Mouse (Mus musculus) heart, embryonic 12.5 days (tissue): ENCODE data around the gene Ppp1r9a. TPM values are rescaled to one million over a fixed set of nuclear protein-coding genes. Genes with fewer than 3 reads are reported as not detected.

Source experiments
- ATAC-seq: fragments of 200-750 bp; cut with Nextera tagmentation; 2 replicates; pipeline ENCODE4 v1.8.0; 2017; ENCODE audit warnings: moderate TSS enrichment, moderate library complexity; ENCODE audit not compliant: insufficient number of reproducible peaks, low FRiP score
- H3K27ac ChIP-seq: fragments of 300-500 bp; sonication (generic); 2 replicates; pipeline ENCODE4 v1.5.1; 2016; ENCODE audit warnings: mild to moderate bottlenecking, moderate library complexity; ENCODE audit not compliant: poor library complexity, severe bottlenecking
- H3K27me3 ChIP-seq: fragments of 300-500 bp; sonication (generic); replicated peaks from 2 replicates; pipeline ENCODE4 v1.6.1; 2016; ENCODE audit warnings: mild to moderate bottlenecking, moderate library complexity
- H3K36me3 ChIP-seq: fragments of 300-500 bp; sonication (generic); 2 replicates; pipeline ENCODE4 v1.6.1; 2016; ENCODE audit warnings: mild to moderate bottlenecking, moderate library complexity
- H3K4me1 ChIP-seq: fragments of 300-500 bp; sonication (generic); replicated peaks from 2 replicates; pipeline ENCODE4 v1.6.1; 2016; ENCODE audit warnings: mild to moderate bottlenecking
- H3K4me2 ChIP-seq: fragments of 300-500 bp; sonication (generic); 2 replicates; pipeline ENCODE4 v1.6.1; 2016; ENCODE audit warnings: mild to moderate bottlenecking, moderate library complexity
- H3K4me3 ChIP-seq: fragments of 300-500 bp; sonication (generic); 2 replicates; pipeline ENCODE4 v1.5.1; 2016; ENCODE audit warnings: mild to moderate bottlenecking
- H3K9ac ChIP-seq: fragments of 300-500 bp; sonication (generic); 2 replicates; pipeline ENCODE4 v1.6.1; 2016; ENCODE audit warnings: mild to moderate bottlenecking, moderate library complexity
- H3K9me3 ChIP-seq: fragments of 300-500 bp; sonication (generic); replicated peaks from 2 replicates; pipeline ENCODE4 v1.6.1; 2016; ENCODE audit warnings: mild to moderate bottlenecking, moderate library complexity
- WGBS: fragments of 180-500 bp; shearing (Covaris S2); methylation state at CpG from one replicate; pipeline ENCODE4 v1.1.7; 2016; 5-methylcytosine and 5-hydroxymethylcytosine counted together
- polyA plus RNA-seq: library from polyadenylated mRNA; unstranded; fragments of >200 nt; fragmentation: Nextera tagmentation; extraction: Ambion mirVana; gene quantifications from 2 replicates; pipeline ENCODE4 v1.2.1, GENCODE M21; 2016

The Ppp1r9a gene
- polyA plus RNA-seq, 1 experiment from 2014 or later, result 17.4 TPM

DNA sequence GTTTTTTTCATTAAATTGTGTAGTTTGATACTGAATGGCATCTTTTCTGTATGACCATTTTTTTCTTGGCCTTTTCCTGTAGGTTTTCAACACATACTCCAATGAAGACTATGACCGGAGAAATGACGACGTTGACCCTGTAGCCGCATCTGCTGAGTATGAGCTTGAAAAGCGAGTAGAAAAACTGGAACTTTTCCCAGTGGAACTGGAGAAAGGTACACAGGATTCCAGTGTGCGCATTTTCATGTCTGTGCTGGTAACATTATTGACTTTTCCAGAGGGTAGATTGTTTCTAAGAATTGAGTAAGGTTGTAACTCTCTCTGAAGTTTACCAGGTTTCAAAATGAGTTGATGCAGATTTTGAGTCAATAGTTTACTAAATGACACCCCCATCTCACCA, 143.1 kb downstream of the Ppp1r9a start:
- Histone ChIP-seq H3K27me3 (no peaks in the 10 kb centered on the region), H3K36me3 (no peaks in the 10 kb centered on the region), H3K4me2 (no peak overlapping the region), H3K9ac (no peak overlapping the region), H3K4me3 (no peak overlapping the region), H3K9me3 (no peaks in the 10 kb centered on the region), H3K27ac (no peak overlapping the region), H3K4me1 (0 out of 2 replicates have a peak, but pooled peaks cover 2% of the 10 kb centered on the region)
- ATAC-seq, result no peak
- 91% methylated on average over 6 of the region's 6 CpGs for WGBS

DNA sequence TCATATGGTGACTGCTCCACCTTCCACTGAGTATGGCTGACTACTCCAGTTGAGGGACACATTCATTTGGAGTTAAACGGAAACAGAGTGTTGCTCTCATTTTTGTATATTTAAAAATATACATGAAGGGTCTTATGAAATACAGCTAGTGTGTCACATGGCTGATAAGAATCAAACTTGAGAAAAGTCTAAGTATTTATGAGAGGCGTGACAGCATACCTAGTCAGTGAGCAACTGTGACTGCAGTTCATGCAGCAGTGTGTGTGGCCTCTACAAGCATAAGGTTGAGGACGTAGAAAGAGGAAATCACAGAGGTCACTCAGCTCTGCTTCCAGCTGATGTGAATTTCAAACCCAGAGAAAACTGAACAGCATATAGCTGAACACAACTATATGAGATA, 145.3 kb downstream of the Ppp1r9a start:
- H3K4me3 ChIP-seq, result no peak overlapping the region
- H3K27ac ChIP-seq, result no peak overlapping the region
- no peak overlapping the region for H3K4me2 ChIP-seq
- 88% methylated on average over 3 of the region's 3 CpGs for WGBS
- no peaks in the 10 kb centered on the region for H3K27me3 ChIP-seq
- no peak overlapping the region for H3K9ac ChIP-seq
- peaks cover 2% of the 10 kb centered on the region; the same call in 1 of the 2 replicates for H3K4me1 ChIP-seq
- H3K9me3 ChIP-seq, result no peaks in the 10 kb centered on the region
- no peaks in the 10 kb centered on the region for H3K36me3 ChIP-seq
- ATAC-seq, result no peak

DNA sequence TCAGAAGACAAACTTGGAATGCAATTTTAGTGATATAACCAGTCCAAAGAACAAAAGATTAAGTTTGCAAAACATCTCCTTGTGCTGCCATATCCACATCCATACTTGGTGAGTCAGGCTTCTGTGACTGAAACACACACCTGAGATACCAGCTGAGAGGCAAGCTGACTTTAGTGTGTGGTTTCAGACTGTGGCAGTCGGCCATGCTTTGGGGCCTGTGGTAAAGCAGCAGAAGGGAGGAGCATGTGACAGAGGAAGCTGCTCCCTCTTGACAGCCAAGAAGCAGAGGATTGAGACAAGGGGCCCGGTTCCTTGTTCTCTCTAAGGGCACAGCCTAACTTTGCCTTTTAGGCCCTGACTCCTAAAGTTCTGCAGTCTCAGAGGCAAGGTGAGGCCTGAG, 149.6 kb downstream of the Ppp1r9a start:
- H3K4me1 ChIP-seq, result peaks cover under 1% of the 10 kb centered on the region; the same call in 1 of the 2 replicates
- WGBS, result 53% methylated on average over 2 of the region's 2 CpGs
- no peaks in the 10 kb centered on the region for H3K36me3 ChIP-seq
- H3K9ac ChIP-seq, result no peak overlapping the region
- no peak overlapping the region for H3K4me2 ChIP-seq
- no peak overlapping the region for H3K4me3 ChIP-seq
- H3K27me3 ChIP-seq, result no peaks in the 10 kb centered on the region
- ATAC-seq, result no peak
- no peak overlapping the region for H3K27ac ChIP-seq
- H3K9me3 ChIP-seq, result no peaks in the 10 kb centered on the region

DNA sequence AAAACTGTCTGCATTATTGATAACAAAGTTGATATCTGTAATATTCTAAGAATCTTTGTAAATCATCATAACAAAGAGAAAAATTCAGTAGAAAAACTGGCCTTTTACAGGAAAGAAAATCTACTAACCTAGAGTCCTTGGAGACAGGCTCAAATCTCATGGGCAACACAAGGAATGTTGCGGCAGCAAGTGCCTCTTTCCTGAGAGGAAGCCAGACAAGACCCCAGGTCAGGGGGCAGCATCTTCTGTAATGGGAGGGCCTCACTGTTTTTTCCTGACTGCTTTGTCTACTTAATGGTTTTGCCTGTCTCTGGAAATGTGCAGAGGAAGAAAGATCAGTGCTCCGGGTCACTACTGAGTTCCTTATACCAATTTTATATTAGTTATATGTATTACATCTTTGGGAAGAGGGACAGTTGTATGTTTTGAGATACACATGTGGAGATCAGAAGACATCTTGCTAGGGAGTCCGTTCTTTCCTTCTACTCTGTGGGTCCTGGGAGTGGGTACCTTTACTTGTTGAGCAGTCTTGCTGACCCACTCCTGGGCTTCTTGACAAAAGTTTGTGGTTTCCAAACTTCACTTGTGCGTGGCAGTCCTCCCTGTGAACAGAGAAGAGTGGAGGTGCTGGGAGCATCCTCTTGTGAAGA, 151.9 kb downstream of the Ppp1r9a start:
- WGBS, result 73% methylated on average over 4 of the region's 4 CpGs
- H3K9ac ChIP-seq, result no peak overlapping the region
- no peak overlapping the region for H3K4me2 ChIP-seq
- H3K36me3 ChIP-seq, result no peaks in the 10 kb centered on the region
- H3K9me3 ChIP-seq, result no peaks in the 10 kb centered on the region
- peak overlapping the region; percentile 63 for H3K27ac ChIP-seq
- no peak for ATAC-seq
- H3K4me3 ChIP-seq, result no peak overlapping the region
- no peaks in the 10 kb centered on the region for H3K27me3 ChIP-seq
- peaks cover 3% of the 10 kb centered on the region for H3K4me1 ChIP-seq

DNA sequence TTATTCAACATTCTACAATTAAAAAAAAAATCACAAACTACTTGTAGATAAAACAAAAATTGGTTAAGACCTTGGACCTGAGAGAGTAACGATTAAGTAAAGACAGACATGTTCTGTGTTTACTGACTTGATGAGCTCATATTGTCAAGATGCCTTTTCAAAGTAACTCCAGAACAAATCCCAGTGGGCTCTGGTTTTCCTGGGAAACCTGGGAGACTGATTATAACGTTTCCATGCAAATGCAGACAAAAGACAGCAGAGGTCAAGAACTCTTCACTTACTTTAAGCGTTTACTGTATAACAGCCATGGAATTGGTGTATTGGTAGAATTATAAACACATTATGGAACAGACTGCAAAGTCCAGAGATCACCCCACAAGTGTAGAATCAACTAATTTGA, 172.0 kb downstream of the Ppp1r9a start:
- no peak overlapping the region for H3K4me3 ChIP-seq
- H3K4me1 ChIP-seq, result 0 out of 2 replicates have a peak, but pooled peaks cover 8% of the 10 kb centered on the region
- H3K27me3 ChIP-seq, result no peaks in the 10 kb centered on the region
- peaks cover 7% of the 10 kb centered on the region for H3K36me3 ChIP-seq
- ATAC-seq, result no peak
- no peak overlapping the region for H3K4me2 ChIP-seq
- H3K27ac ChIP-seq, result no peak overlapping the region
- no peak overlapping the region for H3K9ac ChIP-seq
- 82% methylated on average over 3 of the region's 3 CpGs for WGBS
- 0 out of 2 replicates have a peak, but pooled peaks cover 3% of the 10 kb centered on the region for H3K9me3 ChIP-seq

DNA sequence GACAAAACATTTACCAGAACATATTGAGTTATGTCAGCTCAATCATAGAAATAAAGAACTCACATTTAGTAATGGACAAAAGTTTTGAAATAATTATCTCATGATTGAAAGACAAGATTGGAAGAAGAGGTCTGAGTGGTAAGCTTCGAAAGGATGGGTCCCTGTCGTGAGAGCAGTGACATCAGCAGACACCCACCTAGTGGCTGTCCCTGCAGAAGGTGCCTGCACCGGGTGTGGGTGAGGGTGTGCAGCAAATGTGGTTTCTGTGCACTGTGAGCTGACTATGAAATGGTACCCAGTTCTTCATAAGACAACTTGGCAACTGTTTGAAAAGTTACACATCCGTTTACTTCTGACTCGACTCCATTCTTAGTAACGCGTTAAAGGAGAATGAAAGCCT, 173.0 kb downstream of the Ppp1r9a start:
- H3K4me3 ChIP-seq, result no peak overlapping the region
- H3K9me3 ChIP-seq, result 0 out of 2 replicates have a peak, but pooled peaks cover 3% of the 10 kb centered on the region
- no peak for ATAC-seq
- WGBS, result 81% methylated on average over 7 of the region's 7 CpGs
- H3K4me2 ChIP-seq, result no peak overlapping the region
- H3K9ac ChIP-seq, result no peak overlapping the region
- peaks cover 10% of the 10 kb centered on the region; the same call in 1 of the 2 replicates for H3K4me1 ChIP-seq
- no peaks in the 10 kb centered on the region for H3K27me3 ChIP-seq
- H3K36me3 ChIP-seq, result peaks cover 7% of the 10 kb centered on the region
- no peak overlapping the region for H3K27ac ChIP-seq

DNA sequence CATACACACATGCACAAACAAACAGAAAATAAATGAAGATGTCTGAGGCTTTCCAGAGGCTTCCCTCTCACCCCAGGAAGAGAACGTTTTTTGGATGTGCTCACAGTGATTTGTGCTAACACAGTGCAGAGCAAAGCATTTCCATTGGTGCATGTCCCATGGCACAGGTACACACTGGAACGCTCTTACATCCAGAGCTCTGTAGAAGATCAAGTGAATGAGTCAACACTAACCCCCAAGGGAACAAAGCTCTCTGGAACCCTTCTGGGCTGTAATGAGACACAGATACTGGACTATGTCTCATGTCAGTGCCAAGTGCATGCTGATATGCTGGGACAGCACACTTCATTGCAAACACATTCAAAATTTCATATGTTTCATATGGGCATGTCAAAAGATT, 175.3 kb downstream of the Ppp1r9a start:
- Histone ChIP-seq H3K27ac (no peak overlapping the region), H3K36me3 (peaks cover 7% of the 10 kb centered on the region), H3K9ac (no peak overlapping the region), H3K9me3 (0 out of 2 replicates have a peak, but pooled peaks cover 3% of the 10 kb centered on the region), H3K4me3 (no peak overlapping the region), H3K27me3 (no peaks in the 10 kb centered on the region), H3K4me2 (no peak overlapping the region), H3K4me1 (peaks cover 19% of the 10 kb centered on the region; the same call in 1 of the 2 replicates)
- no peak for ATAC-seq
- 63% methylated on average over 2 of the region's 2 CpGs for WGBS

DNA sequence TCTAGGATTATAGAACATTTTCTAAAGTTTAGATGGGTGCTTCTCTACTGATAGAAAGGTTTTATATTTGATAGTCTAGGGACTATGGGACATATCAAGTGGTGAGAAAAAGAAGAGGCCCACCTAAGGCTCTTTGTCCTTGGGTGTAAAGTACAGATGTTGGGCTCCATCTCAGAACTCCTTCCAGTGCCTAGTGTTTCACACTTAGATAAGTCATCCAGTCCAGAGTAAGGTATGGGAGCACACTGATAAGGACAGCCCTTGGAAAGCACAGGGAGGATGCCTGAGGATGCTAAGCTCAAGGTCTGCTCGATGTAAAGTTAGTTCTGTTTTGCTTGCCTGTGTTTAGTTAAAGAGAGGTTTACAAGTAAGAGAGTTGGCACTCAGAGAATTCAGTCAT, 176.4 kb downstream of the Ppp1r9a start:
- H3K9me3 ChIP-seq, result 0 out of 2 replicates have a peak, but pooled peaks cover 3% of the 10 kb centered on the region
- H3K27ac ChIP-seq, result no peak overlapping the region
- H3K36me3 ChIP-seq, result peaks cover 6% of the 10 kb centered on the region
- no peak overlapping the region for H3K9ac ChIP-seq
- H3K4me2 ChIP-seq, result no peak overlapping the region
- WGBS, result 68% methylated on average over 1 of the region's 1 CpGs
- no peak for ATAC-seq
- no peak overlapping the region for H3K4me3 ChIP-seq
- H3K4me1 ChIP-seq, result peaks cover 19% of the 10 kb centered on the region; the same call in 1 of the 2 replicates
- no peaks in the 10 kb centered on the region for H3K27me3 ChIP-seq

DNA sequence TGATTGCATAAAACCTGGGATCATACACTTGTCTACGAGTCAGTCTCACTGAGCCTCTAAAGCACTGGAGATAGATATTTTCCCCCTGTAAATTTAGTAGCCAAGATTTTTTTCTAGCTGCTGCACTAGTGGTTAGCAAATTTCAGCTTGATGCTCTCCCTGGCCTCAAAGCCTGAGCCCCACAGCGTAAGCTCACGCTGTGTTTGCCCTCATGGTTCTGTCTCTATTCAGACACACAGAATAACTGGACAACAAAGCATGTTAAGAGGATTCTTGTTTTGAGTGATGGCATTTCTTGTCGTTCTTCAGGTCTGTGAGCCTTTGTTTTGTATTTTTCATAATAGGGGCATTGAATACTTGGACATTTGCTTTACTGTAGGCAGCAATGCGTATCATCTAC, 177.4 kb downstream of the Ppp1r9a start:
- WGBS, result 86% methylated on average over 5 of the region's 5 CpGs
- ATAC-seq, result no peak
- Histone ChIP-seq H3K4me2 (no peak overlapping the region), H3K9ac (no peak overlapping the region), H3K27me3 (no peaks in the 10 kb centered on the region), H3K4me1 (peaks cover 22% of the 10 kb centered on the region; the same call in 1 of the 2 replicates), H3K27ac (no peak overlapping the region), H3K4me3 (no peak overlapping the region), H3K9me3 (no peaks in the 10 kb centered on the region), H3K36me3 (0 out of 2 replicates have a peak, but pooled peaks cover 3% of the 10 kb centered on the region)

DNA sequence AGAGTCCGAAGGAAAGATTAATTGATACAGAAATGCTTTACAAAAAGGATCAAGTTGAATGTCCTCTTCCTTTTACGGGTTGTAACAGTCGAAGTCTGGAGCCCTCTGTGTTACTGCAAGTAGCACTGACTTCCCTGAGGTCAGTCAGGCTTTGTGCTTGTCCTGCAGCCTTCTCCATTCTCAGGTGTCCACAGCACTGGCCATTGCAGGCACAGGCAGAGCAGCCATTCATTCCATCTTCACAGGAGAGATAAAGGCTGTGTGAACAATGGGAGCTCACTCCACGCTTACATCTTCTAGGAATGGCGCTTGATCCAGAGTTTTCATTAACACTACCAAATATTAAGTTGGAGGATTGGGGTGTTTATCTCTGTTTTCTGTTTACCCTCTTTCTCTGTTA, 177.8 kb downstream of the Ppp1r9a start:
- 73% methylated on average over 5 of the region's 5 CpGs for WGBS
- Histone ChIP-seq H3K36me3 (0 out of 2 replicates have a peak, but pooled peaks cover 3% of the 10 kb centered on the region), H3K9me3 (no peaks in the 10 kb centered on the region), H3K4me1 (peaks cover 22% of the 10 kb centered on the region; the same call in 1 of the 2 replicates), H3K4me3 (no peak overlapping the region), H3K9ac (no peak overlapping the region), H3K27me3 (no peaks in the 10 kb centered on the region), H3K27ac (peak overlapping the region; percentile 51; the same call in 1 of the 2 replicates), H3K4me2 (no peak overlapping the region)
- no peak for ATAC-seq

DNA sequence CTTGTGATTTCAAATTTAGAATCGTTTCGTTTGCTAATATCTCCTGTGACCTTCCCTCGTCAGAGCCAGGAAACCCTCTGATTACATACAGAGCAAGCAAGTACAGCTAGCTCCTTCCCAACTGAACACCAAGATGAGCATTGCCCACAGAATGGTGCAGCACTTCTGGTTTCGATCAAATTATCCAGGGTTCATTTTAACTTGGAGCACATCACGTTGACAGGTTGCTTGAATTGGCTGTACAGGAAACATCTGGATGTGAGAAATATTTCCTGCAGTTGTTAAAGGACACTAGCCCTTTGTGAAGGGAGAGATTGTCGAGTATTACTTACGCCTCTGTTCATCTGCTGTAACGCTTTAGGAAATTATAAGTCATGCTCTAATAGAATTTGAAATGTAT, 178.4 kb downstream of the Ppp1r9a start:
- 0 out of 2 replicates have a peak, but pooled peaks cover 3% of the 10 kb centered on the region for H3K36me3 ChIP-seq
- H3K9me3 ChIP-seq, result no peaks in the 10 kb centered on the region
- no peak overlapping the region; the same call in 1 of the 2 replicates for H3K27ac ChIP-seq
- peaks cover 22% of the 10 kb centered on the region; the same call in 1 of the 2 replicates for H3K4me1 ChIP-seq
- H3K27me3 ChIP-seq, result no peaks in the 10 kb centered on the region
- ATAC-seq, result peak; percentile 68; the same call in 1 of the 2 replicates
- no peak overlapping the region for H3K9ac ChIP-seq
- no peak overlapping the region for H3K4me3 ChIP-seq
- H3K4me2 ChIP-seq, result peak overlapping the region; percentile 12; the same call in 1 of the 2 replicates
- 37% methylated on average over 8 of the region's 8 CpGs for whole genome bisulfite sequencing
